ENCODE assay signal across 19 mouse cellular contexts in genomic region chr12:72376309-72376708, GRCm38 (mm10). TPM values are rescaled to one million over a fixed set of nuclear protein-coding genes. Genes with fewer than 3 reads are reported as not detected.
DNase-seq lines count a peak whose midpoint lies in the region; ATAC-seq and TF ChIP-seq lines count a peak whose summit lies in the region.
"Had no signal": no experiment of that assay in that cellular context is flagged by ENCODE, and none has a peak within 500 bp of the region (broad histone marks: within the 10 kb centered on the region; RNA-seq: fewer than 3 reads in every experiment).

No protein-coding gene starts in this region.

- H3K9ac ChIP-seq in hindbrain, embryonic 13.5 days = no peak overlapping the region
- H3K9ac ChIP-seq in hindbrain, embryonic 12.5 days = no peak overlapping the region
- H3K9ac ChIP-seq in midbrain, embryonic 15.5 days = no peak overlapping the region
- H3K9ac ChIP-seq: embryonic facial prominence, embryonic 15.5 days; heart, embryonic 13.5 days; intestine, embryonic 15.5 days had no signal

- H3K9me3 ChIP-seq in hindbrain, embryonic 13.5 days = no peaks in the 10 kb centered on the region
- H3K9me3 ChIP-seq in hindbrain, embryonic 12.5 days (replicated peaks) = no peaks in the 10 kb centered on the region
- H3K9me3 ChIP-seq in midbrain, embryonic 10.5 days (replicated peaks) = no peaks in the 10 kb centered on the region
- no peaks in the 10 kb centered on the region for H3K9me3 ChIP-seq in midbrain, embryonic 15.5 days
- H3K9me3 ChIP-seq: embryonic facial prominence, embryonic 15.5 days; forebrain, embryonic 10.5 days; heart, embryonic 13.5 days; intestine, embryonic 15.5 days had no signal

- WGBS in hindbrain, embryonic 13.5 days = 71% methylated on average over 5 of the region's 5 CpGs
- 78% methylated on average over 5 of the region's 5 CpGs for WGBS in hindbrain, embryonic 12.5 days
- 88% methylated on average over 5 of the region's 5 CpGs for WGBS in midbrain, embryonic 10.5 days
- WGBS in midbrain, embryonic 15.5 days = 75% methylated on average over 5 of the region's 5 CpGs

- no peak for ATAC-seq in hindbrain, embryonic 13.5 days (ENCODE audit: low FRiP score)
- ATAC-seq in hindbrain, embryonic 12.5 days (ENCODE audit: low FRiP score) = no peak
- no peak for ATAC-seq in midbrain, embryonic 15.5 days (replicated peaks)
- ATAC-seq: forebrain, embryonic 14.5 days; hindbrain, postnatal 0 days; intestine, embryonic 15.5 days had no signal

- H3K4me3 ChIP-seq in hindbrain, embryonic 13.5 days = no peak overlapping the region
- H3K4me3 ChIP-seq in hindbrain, embryonic 12.5 days = no peak overlapping the region
- H3K4me3 ChIP-seq in midbrain, embryonic 10.5 days = no peak overlapping the region
- no peak overlapping the region for H3K4me3 ChIP-seq in midbrain, embryonic 15.5 days
- H3K4me3 ChIP-seq in cortical plate, adult 2 months (ENCODE audit: insufficient read depth, low read length) = no peak overlapping the region
- H3K4me3 ChIP-seq: embryonic facial prominence, embryonic 15.5 days; erythroblast, embryonic 14.5 days; forebrain, embryonic 10.5 days; heart, embryonic 13.5 days; intestine, embryonic 15.5 days had no signal

- peak overlapping the region; percentile 6; the same call in 1 of the 2 replicates for H3K27ac ChIP-seq in hindbrain, embryonic 13.5 days
- no peak overlapping the region for H3K27ac ChIP-seq in hindbrain, embryonic 12.5 days
- 0 out of 2 replicates have a peak overlapping the region, but pooled peaks have one; percentile 42 for H3K27ac ChIP-seq in midbrain, embryonic 10.5 days (replicated peaks)
- H3K27ac ChIP-seq in midbrain, embryonic 15.5 days = no peak overlapping the region
- H3K27ac ChIP-seq in cortical plate, adult 2 months (ENCODE audit: insufficient read depth, low read length) = peak overlapping the region; percentile 65; the same call in 1 of the 2 replicates
- H3K27ac ChIP-seq: embryonic facial prominence, embryonic 15.5 days; forebrain, embryonic 10.5 days; heart, embryonic 13.5 days; hindbrain, postnatal 0 days; intestine, embryonic 15.5 days had no signal

- no peak for DNase-seq in midbrain, embryonic 10.5 days (ENCODE audit: low spot score)
- DNase-seq in brain, adult 2 months (ENCODE audit: low read depth, low spot score) = peak; percentile 74
- DNase-seq: adrenal gland, adult 2 months; adrenal gland, postnatal 25 days; cerebellum, postnatal 10 days; embryo, embryonic 11 days; gastrocnemius, postnatal 14 days; heart, postnatal 36 days had no signal

- no peak for TF ChIP-seq POLR2A in cortical plate, adult 2 months (IDR thresholded peaks at IDR 0.05; ENCODE audit: extremely low read depth, insufficient read depth, low read length)

- no peak for TF ChIP-seq CTCF in cortical plate, adult 2 months (IDR thresholded peaks at IDR 0.05; ENCODE audit: extremely low read depth, insufficient read depth, low read length)

- H3K36me3 ChIP-seq in hindbrain, embryonic 13.5 days = no peaks in the 10 kb centered on the region
- H3K36me3 ChIP-seq in hindbrain, embryonic 12.5 days = no peaks in the 10 kb centered on the region
- no peaks in the 10 kb centered on the region for H3K36me3 ChIP-seq in midbrain, embryonic 10.5 days
- no peaks in the 10 kb centered on the region for H3K36me3 ChIP-seq in midbrain, embryonic 15.5 days (replicated peaks)
- H3K36me3 ChIP-seq: embryonic facial prominence, embryonic 15.5 days; forebrain, embryonic 10.5 days; heart, embryonic 13.5 days; intestine, embryonic 15.5 days had no signal

- H3K4me1 ChIP-seq in hindbrain, embryonic 13.5 days (replicated peaks) = peaks cover 41% of the 10 kb centered on the region
- H3K4me1 ChIP-seq in hindbrain, embryonic 12.5 days = peaks cover 39% of the 10 kb centered on the region
- H3K4me1 ChIP-seq in midbrain, embryonic 10.5 days = peaks cover 38% of the 10 kb centered on the region
- peaks cover 29% of the 10 kb centered on the region for H3K4me1 ChIP-seq in midbrain, embryonic 15.5 days
- H3K4me1 ChIP-seq in cortical plate, adult 2 months (ENCODE audit: control insufficient read depth, insufficient read depth, low read length) = peaks cover 11% of the 10 kb centered on the region
- H3K4me1 ChIP-seq: intestine, embryonic 15.5 days had no signal

- H3K4me2 ChIP-seq in hindbrain, embryonic 13.5 days = no peak overlapping the region
- no peak overlapping the region for H3K4me2 ChIP-seq in hindbrain, embryonic 12.5 days (replicated peaks)
- no peak overlapping the region for H3K4me2 ChIP-seq in midbrain, embryonic 15.5 days
- H3K4me2 ChIP-seq: embryonic facial prominence, embryonic 15.5 days; heart, embryonic 13.5 days; intestine, embryonic 15.5 days had no signal

- no peaks in the 10 kb centered on the region for H3K27me3 ChIP-seq in hindbrain, embryonic 13.5 days
- no peaks in the 10 kb centered on the region for H3K27me3 ChIP-seq in hindbrain, embryonic 12.5 days
- H3K27me3 ChIP-seq in midbrain, embryonic 10.5 days (ENCODE audit: low read depth, poor library complexity, severe bottlenecking) = 0 out of 2 replicates have a peak, but pooled peaks cover 3% of the 10 kb centered on the region
- H3K27me3 ChIP-seq in midbrain, embryonic 15.5 days (replicated peaks) = no peaks in the 10 kb centered on the region
- H3K27me3 ChIP-seq: embryonic facial prominence, embryonic 15.5 days; heart, embryonic 13.5 days; intestine, embryonic 15.5 days had no signal

RNA-seq across cellular contexts. Expression of gene Rtn1, which starts 32.5 kb away (rescaled TPM):
- 2,446 and 2,546 TPM in 2 replicates for polyA plus RNA-seq in hindbrain, embryonic 13.5 days (2015; fragmentation: Nextera tagmentation; extraction: Ambion mirVana)
- 892 and 927 TPM in 2 replicates for polyA plus RNA-seq in hindbrain, embryonic 12.5 days (2016; fragmentation: Nextera tagmentation; extraction: Ambion mirVana)
- 117 and 248 TPM in 2 replicates for polyA plus RNA-seq in midbrain, embryonic 10.5 days (2016; fragmentation: Nextera tagmentation; extraction: Ambion mirVana)
- 3,115 and 3,141 TPM in 2 replicates for polyA plus RNA-seq in midbrain, embryonic 15.5 days (2015; fragmentation: Nextera tagmentation; extraction: Ambion mirVana)
- polyA plus RNA-seq in cortical plate, adult 2 months (2012; rRNA removed) = 1,289 and 1,308 TPM in 2 replicates

Comparison
In these comparisons a context has a peak if more than half of its experiments do, and no peak if none do; other contexts are left out.
1. H3K27ac ChIP-seq: peak in hindbrain, embryonic 13.5 days (single experiment), midbrain, embryonic 10.5 days (single experiment) and cortical plate, adult 2 months (single experiment); none in hindbrain, embryonic 12.5 days (single experiment) and midbrain, embryonic 15.5 days (single experiment).